Mouse (Mus musculus) kidney, postnatal 25 days (tissue): Measurements from ENCODE around the gene Washc4.
A peak's percentile ranks its signal among the peaks of the same experiment; 100 is the strongest.

Experiments used
- DNase-seq, 2 experiments: peaks; one replicate each; pipeline ENCODE4 v3.0.0; 2021; ENCODE audit warnings: mixed read lengths in 2 of 2

The Washc4 gene

GRCm38 (mm10) chr10:83603956-83604564 is 60.5 kb downstream of the Washc4 start:
- DNase-seq: no peak

GRCm38 (mm10) chr10:83605637-83606183 is 62.2 kb downstream of the Washc4 start:
- DNase-seq: no peak

- no peak for DNase-seq
Measured at GRCm38 (mm10) chr10:83607111-83607510, 63.6 kb downstream of the Washc4 start.

GRCm38 (mm10) chr10:83608596-83608995 is 65.0 kb downstream of the Washc4 start:
- no peak for DNase-seq

- DNase-seq: no peak
Measured at GRCm38 (mm10) chr10:83610518-83610917, 67.0 kb downstream of the Washc4 start.

- DNase-seq: no peak
Measured at GRCm38 (mm10) chr10:83611863-83612262, 68.3 kb downstream of the Washc4 start.

- DNase-seq: peak in 1 of 2 experiments; percentile 34
Measured at GRCm38 (mm10) chr10:83612648-83613215, 69.2 kb downstream of the Washc4 start.

GRCm38 (mm10) chr10:83617366-83617765 is 73.8 kb downstream of the Washc4 start:
- DNase-seq: peak; percentile 23 to 49

- DNase-seq: peak in 1 of 2 experiments; percentile 23
Measured at GRCm38 (mm10) chr10:83618819-83619440, 75.4 kb downstream of the Washc4 start.

GRCm38 (mm10) chr10:83620350-83621055 is 77.0 kb downstream of the Washc4 start:
- DNase-seq: peak in 1 of 2 experiments; percentile 22

- DNase-seq: no peak
Measured at GRCm38 (mm10) chr10:83624065-83624464, 80.5 kb downstream of the Washc4 start.

- DNase-seq: peak in 1 of 2 experiments; percentile 29
Measured at GRCm38 (mm10) chr10:83624841-83625240, 81.3 kb downstream of the Washc4 start.

- no peak for DNase-seq
Measured at GRCm38 (mm10) chr10:83627113-83627687, 83.6 kb downstream of the Washc4 start.

GRCm38 (mm10) chr10:83628241-83628640 is 84.7 kb downstream of the Washc4 start:
- no peak for DNase-seq

GRCm38 (mm10) chr10:83629190-83629781 is 85.7 kb downstream of the Washc4 start:
- DNase-seq: peak in 1 of 2 experiments; percentile 51

GRCm38 (mm10) chr10:83629878-83630277 is 86.3 kb downstream of the Washc4 start:
- no peak for DNase-seq

- DNase-seq: no peak
Measured at GRCm38 (mm10) chr10:83630899-83631298, 87.3 kb downstream of the Washc4 start.

GRCm38 (mm10) chr10:83631775-83632174 is 88.2 kb downstream of the Washc4 start:
- no peak for DNase-seq

- no peak for DNase-seq
Measured at GRCm38 (mm10) chr10:83632806-83633374, 89.3 kb downstream of the Washc4 start.

- DNase-seq: peak; percentile 47 to 67
Measured at GRCm38 (mm10) chr10:83634461-83634860, 90.9 kb downstream of the Washc4 start.

- no peak for DNase-seq
Measured at GRCm38 (mm10) chr10:83636191-83636590, 92.6 kb downstream of the Washc4 start.

- peak; percentile 87 to 91 for DNase-seq
Measured at GRCm38 (mm10) chr10:83637295-83637694, 93.7 kb downstream of the Washc4 start.
